Mouse (Mus musculus) midbrain, postnatal 0 days (tissue): ENCODE data around the gene Arid1b. TPM values are rescaled to one million over a fixed set of nuclear protein-coding genes. Genes with fewer than 3 reads are reported as not detected.

Source experiments
- ATAC-seq: fragments of 200-750 bp; cut with Nextera tagmentation; 2 replicates; pipeline ENCODE4 v1.8.0; 2017; ENCODE audit warnings: moderate number of reproducible peaks, mild to moderate bottlenecking, moderate TSS enrichment, moderate library complexity; ENCODE audit not compliant: low FRiP score
- DNase-seq: peaks from one replicate; pipeline ENCODE4 v3.0.0-alpha.2; 2015; ENCODE audit warnings: low spot score
- H3K27ac ChIP-seq: fragments of 300-500 bp; sonication (generic); 2 replicates; pipeline ENCODE4 v1.5.1; 2014; ENCODE audit warnings: low read depth, mild to moderate bottlenecking, low read length, mixed read lengths
- H3K27me3 ChIP-seq: fragments of 300-500 bp; sonication (generic); 2 replicates; pipeline ENCODE4 v1.6.1; 2014; ENCODE audit warnings: low read length, control low read depth, mixed read lengths; ENCODE audit not compliant: insufficient read depth
- H3K36me3 ChIP-seq: fragments of 300-500 bp; sonication (generic); 2 replicates; pipeline ENCODE4 v1.6.1; 2014; ENCODE audit warnings: low read length, control low read depth, mixed read lengths; ENCODE audit not compliant: insufficient read depth
- H3K4me1 ChIP-seq: fragments of 300-500 bp; sonication (generic); 2 replicates; pipeline ENCODE4 v1.6.1; 2014; ENCODE audit warnings: mild to moderate bottlenecking, control low read depth, antibody characterized with exemption, low read length, mixed read lengths; ENCODE audit not compliant: insufficient read depth
- H3K4me2 ChIP-seq: fragments of 300-500 bp; sonication (generic); 2 replicates; pipeline ENCODE4 v1.6.1; 2014; ENCODE audit warnings: low read depth, mild to moderate bottlenecking, low read length, mixed read lengths; ENCODE audit not compliant: poor library complexity, severe bottlenecking
- H3K4me3 ChIP-seq: fragments of 300-500 bp; sonication (generic); 2 replicates; pipeline ENCODE4 v1.5.1; 2014; ENCODE audit warnings: low read depth, mild to moderate bottlenecking, low read length, moderate library complexity
- H3K9ac ChIP-seq: fragments of 300-500 bp; sonication (generic); replicated peaks from 2 replicates; pipeline ENCODE4 v1.6.1; 2014; ENCODE audit warnings: mild to moderate bottlenecking, low read length, moderate library complexity, mixed read lengths; ENCODE audit not compliant: poor library complexity, severe bottlenecking
- H3K9me3 ChIP-seq: fragments of 300-500 bp; sonication (generic); 2 replicates; pipeline ENCODE4 v1.6.1; 2016; ENCODE audit warnings: low read length, control low read depth
- CTCF ChIP-seq: IDR thresholded peaks from 2 replicates; pipeline ENCODE4 v1.5.1; 2016; ENCODE audit warnings: antibody characterized with exemption, mild to moderate bottlenecking
- WGBS: fragments of 180-500 bp; shearing (Covaris S2); extraction: QIAGEN DNeasy Blood & Tissue Kit; methylation state at CpG from one replicate; pipeline ENCODE4 v1.1.7; 2014; 5-methylcytosine and 5-hydroxymethylcytosine counted together
- polyA plus RNA-seq: library from polyadenylated mRNA; unstranded; fragments of >200 nt; fragmentation: Nextera tagmentation; extraction: Ambion mirVana; gene quantifications from 2 replicates; pipeline ENCODE4 v1.2.1, GENCODE M21; 2015
- total RNA-seq: library from RNA; depleted of rRNA; stranded (reverse); fragments of >200 nt; gene quantifications from 2 replicates; pipeline ENCODE4 v1.2.3, GENCODE M21; 2014

Gene Arid1b
- total and polyA plus RNA-seq, 2 experiments from 2014 or later = 11.9 to 73.3 TPM

DNA sequence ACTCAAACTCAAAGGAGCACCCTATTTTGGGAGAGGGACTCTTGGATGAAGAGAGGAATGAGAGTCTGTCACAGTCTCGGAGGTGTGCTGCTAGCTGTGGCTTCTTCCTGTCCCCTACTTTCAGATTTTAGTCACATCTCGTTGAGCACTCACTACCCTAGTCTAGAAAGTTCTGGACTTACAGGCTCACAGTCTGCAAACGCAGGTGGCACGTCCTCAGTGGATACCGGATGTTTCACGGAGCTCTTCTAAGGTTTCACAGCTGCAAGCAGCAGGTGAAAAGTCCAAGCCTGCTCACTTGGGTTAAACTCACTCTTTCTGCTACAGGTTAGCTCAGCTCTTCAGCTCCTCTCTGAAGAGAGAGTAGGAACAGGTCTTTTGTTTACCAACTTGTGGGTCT lies 186.8 kb downstream of the Arid1b start:
- H3K4me1 ChIP-seq = peaks cover 3% of the 10 kb centered on the region; the same call in 1 of the 2 replicates
- whole genome bisulfite sequencing = 86% methylated on average over 6 of the region's 6 CpGs

GRCm38 (mm10) chr17:5182493-5182892 lies 188.4 kb downstream of the Arid1b start:
- H3K4me2 ChIP-seq = no peak overlapping the region
- no peak for ATAC-seq
- no peaks in the 10 kb centered on the region for H3K36me3 ChIP-seq
- no peak for DNase-seq
- H3K4me1 ChIP-seq = peaks cover 3% of the 10 kb centered on the region; the same call in 1 of the 2 replicates
- no peaks in the 10 kb centered on the region for H3K27me3 ChIP-seq
- 77% methylated on average over 4 of the region's 4 CpGs for WGBS
- H3K27ac ChIP-seq = no peak overlapping the region
- no peak for TF ChIP-seq CTCF
- no peak overlapping the region for H3K4me3 ChIP-seq
- no peaks in the 10 kb centered on the region for H3K9me3 ChIP-seq
- H3K9ac ChIP-seq = no peak overlapping the region

More for the DNA sequence above, 186.8 kb downstream of the Arid1b start:
- no peak overlapping the region for H3K27ac ChIP-seq
- H3K9me3 ChIP-seq = no peaks in the 10 kb centered on the region
- ATAC-seq (no peak), DNase-seq (no peak)
- H3K9ac ChIP-seq = no peak overlapping the region
- no peaks in the 10 kb centered on the region for H3K27me3 ChIP-seq
- H3K36me3 ChIP-seq = no peaks in the 10 kb centered on the region
- TF ChIP-seq CTCF = no peak
- no peak overlapping the region for H3K4me2 ChIP-seq
- H3K4me3 ChIP-seq = no peak overlapping the region

GRCm38 (mm10) chr17:5185501-5185900 lies 191.4 kb downstream of the Arid1b start:
- 69% methylated on average over 4 of the region's 4 CpGs for WGBS
- ATAC-seq = no peak
- TF ChIP-seq CTCF = no peak

GRCm38 (mm10) chr17:5187546-5187945 lies 193.4 kb downstream of the Arid1b start:
- H3K4me3 ChIP-seq = no peak overlapping the region
- WGBS = 29% methylated on average over 2 of the region's 2 CpGs
- no peaks in the 10 kb centered on the region for H3K9me3 ChIP-seq
- no peak overlapping the region for H3K4me2 ChIP-seq
- DNase-seq (peak; percentile 42), ATAC-seq (no peak)
- no peaks in the 10 kb centered on the region for H3K36me3 ChIP-seq
- peak; percentile 53 for TF ChIP-seq CTCF
- no peaks in the 10 kb centered on the region for H3K27me3 ChIP-seq
- no peak overlapping the region for H3K27ac ChIP-seq
- no peak overlapping the region for H3K9ac ChIP-seq
- peaks cover 6% of the 10 kb centered on the region for H3K4me1 ChIP-seq

More at GRCm38 (mm10) chr17:5185501-5185900, 191.4 kb downstream of the Arid1b start:
- H3K4me3 ChIP-seq = no peak overlapping the region
- H3K9me3 ChIP-seq = no peaks in the 10 kb centered on the region
- DNase-seq = no peak
- H3K36me3 ChIP-seq = no peaks in the 10 kb centered on the region
- no peaks in the 10 kb centered on the region for H3K27me3 ChIP-seq
- H3K4me1 ChIP-seq = peaks cover 6% of the 10 kb centered on the region
- no peak overlapping the region for H3K4me2 ChIP-seq
- no peak overlapping the region for H3K9ac ChIP-seq
- H3K27ac ChIP-seq = no peak overlapping the region

GRCm38 (mm10) chr17:5188400-5188799 lies 194.3 kb downstream of the Arid1b start:
- H3K27ac ChIP-seq = no peak overlapping the region
- no peak for TF ChIP-seq CTCF
- H3K27me3 ChIP-seq = no peaks in the 10 kb centered on the region
- H3K9me3 ChIP-seq = no peaks in the 10 kb centered on the region
- 78% methylated on average over 7 of the region's 7 CpGs for WGBS
- no peak for DNase-seq
- H3K4me1 ChIP-seq = peaks cover 6% of the 10 kb centered on the region
- ATAC-seq = no peak
- H3K4me2 ChIP-seq = no peak overlapping the region
- H3K36me3 ChIP-seq = no peaks in the 10 kb centered on the region
- H3K4me3 ChIP-seq = no peak overlapping the region
- no peak overlapping the region for H3K9ac ChIP-seq

- no peaks in the 10 kb centered on the region for H3K27me3 ChIP-seq
- WGBS = 2% methylated on average over 29 of the region's 40 CpGs
- peak; percentile 90 for DNase-seq
- H3K36me3 ChIP-seq = no peaks in the 10 kb centered on the region
- ATAC-seq = peak; percentile 92
- TF ChIP-seq CTCF = peak; percentile 58
- peaks cover 6% of the 10 kb centered on the region for H3K4me1 ChIP-seq
- H3K4me3 ChIP-seq = peak overlapping the region; percentile 49
- H3K27ac ChIP-seq = peak overlapping the region; percentile 68
- H3K4me2 ChIP-seq = peak overlapping the region; percentile 80
- no peaks in the 10 kb centered on the region for H3K9me3 ChIP-seq
- peak overlapping the region; percentile 70 for H3K9ac ChIP-seq
Measured at GRCm38 (mm10) chr17:5189551-5190351, 195.6 kb downstream of the Arid1b start.
